Mouse (Mus musculus) cerebellum, adult 9-10 months (tissue): ENCODE results near the gene Dsn1.

Experiments used
- DNase-seq: peaks from one replicate; pipeline ENCODE4 v3.0.0; 2022

Gene Dsn1

DNA sequence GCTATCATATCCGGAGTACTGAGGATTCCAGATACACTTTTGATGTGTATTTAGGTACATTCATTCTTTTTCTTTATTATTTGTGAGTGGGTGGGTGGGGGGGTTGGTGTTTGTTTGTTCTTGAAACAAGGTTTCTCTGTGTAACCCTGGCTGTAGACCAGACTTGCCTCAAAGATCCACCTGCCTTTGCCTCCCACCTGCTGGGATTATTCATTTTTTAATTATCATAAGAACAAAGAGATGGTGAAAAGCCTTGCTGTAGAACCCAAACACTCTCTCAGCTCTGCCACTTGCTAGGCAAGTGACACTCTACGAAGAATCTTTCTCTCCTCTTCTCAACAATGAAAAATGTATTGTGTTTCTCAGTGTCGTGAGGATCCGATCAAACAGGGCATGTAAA is 12.3 kb upstream of the Dsn1 start:
- DNase-seq, result no peak

DNA sequence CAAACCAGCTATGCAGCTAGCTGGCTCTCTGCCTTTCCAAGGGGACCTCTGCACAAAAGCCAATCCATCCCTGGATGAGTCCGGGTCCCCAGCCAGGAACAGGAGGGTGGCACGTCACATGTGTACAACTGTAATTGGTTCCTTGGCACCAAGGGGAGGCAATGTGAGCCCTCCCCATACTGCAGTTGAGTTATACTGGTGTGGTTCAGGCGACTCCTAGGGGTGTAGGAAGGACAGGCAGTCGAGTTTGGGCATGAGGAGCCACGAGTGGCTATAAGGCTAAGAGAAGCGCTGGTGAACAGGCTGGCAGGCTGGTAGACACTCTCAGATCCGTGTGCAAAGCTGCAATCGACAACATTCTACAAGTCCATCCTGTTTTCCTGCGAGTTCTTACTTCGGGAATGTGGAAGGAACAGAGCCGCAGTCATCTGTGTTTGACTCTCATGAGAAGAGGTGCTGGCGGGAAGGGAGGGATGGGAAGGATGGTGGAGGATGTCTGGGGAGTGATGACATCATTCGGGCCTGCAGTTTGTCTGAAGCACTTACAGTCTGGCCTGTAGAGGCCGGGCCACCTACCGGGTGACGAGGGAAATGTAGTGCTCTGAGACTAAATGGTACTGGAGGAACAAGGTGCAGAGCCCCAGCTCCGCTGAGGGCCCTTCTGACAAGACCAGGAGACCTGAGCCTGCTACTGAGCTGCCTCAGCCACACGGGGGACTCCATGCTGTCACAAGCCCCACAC is 9.7 kb upstream of the Dsn1 start:
- DNase-seq, result no peak

DNA sequence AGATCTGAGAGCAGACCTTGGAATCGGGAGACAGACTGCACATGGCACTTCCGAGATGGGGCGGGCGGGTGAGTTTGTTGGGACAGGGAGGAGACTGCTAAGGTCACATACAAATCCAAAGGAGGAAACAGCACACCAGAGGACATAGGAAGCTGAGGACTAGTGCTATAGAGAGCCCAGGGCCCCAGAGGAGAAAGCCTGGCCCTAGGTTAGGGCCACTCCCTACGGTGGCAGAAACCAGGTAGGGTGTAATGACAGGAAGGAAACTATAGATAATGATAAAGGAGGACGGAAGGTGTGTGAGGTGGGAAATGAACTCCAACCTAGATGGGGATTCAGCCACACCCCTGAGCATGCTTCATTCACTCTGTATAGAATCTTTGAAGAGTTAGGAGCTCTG is 5.4 kb upstream of the Dsn1 start:
- DNase-seq, result no peak

DNA sequence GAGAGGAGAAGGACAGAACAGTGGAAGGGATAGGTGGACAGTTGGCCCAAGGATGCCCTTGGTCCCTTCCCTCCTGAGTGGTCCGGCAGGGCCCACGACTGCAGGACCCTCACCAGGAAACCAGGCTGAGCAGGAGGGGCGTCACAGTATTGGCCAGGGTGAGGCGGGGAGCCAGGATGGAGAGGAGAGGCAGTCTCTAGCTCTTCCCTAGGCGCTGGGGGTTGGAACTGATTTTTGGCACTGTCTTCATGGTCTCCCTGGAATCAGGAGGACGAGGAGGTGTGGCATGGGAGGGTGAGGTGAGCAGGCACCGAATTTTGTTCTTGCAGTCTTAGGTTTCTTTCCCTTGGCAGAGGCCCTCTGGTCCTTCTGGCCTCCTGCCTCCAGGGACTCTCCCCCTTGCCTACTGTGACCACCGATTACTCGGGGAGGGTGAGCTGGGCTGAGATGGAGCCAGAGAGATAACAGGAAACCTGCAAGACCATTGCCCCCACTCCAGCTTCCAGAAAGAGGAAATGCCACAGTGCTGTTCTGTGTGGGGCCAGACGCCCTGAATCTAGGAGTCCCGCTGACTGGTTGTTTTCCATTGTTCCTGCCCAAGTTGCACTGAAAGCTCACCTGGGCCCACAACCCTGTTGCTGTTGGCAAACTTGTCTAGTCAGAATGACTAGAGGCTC is 3.8 kb upstream of the Dsn1 start:
- DNase-seq, result no peak

DNA sequence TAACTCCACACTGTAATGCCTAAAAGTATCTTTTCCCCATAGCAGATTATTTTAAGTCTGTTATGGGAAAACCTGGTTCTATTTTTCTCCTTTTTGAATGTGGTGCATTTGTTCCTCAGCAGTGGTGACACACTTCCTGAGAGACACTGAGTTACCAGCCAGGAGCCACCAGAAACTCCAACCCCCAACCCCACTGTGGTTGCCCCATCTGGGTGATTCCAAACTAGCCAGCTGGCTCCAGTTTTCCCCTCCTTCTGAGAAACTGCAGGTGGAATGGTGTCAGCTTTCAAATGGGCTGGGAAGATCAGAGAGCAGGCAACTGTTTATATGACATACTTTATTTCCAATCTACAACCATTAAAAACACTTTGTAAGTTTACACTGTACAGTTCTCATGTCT is 3.2 kb upstream of the Dsn1 start:
- no peak for DNase-seq

DNA sequence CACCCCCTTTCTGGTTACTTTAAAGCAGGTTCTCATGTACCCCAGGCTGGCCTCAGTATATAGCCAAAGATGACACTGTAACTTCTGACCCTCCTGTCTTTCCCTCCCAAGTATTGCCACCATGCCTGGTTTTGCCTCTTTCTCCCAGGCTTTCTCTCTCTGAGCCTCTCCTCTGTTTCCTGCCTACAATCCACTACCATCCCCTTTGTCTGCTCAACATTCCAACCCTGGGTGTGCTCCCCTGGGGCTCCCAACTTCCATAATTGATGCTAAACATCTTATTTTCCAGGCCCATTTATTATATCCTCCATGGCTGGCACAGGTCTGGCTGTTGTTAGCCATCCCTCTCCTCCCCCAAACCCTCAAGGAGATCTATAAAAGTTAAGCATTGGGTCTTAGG is 1.6 kb upstream of the Dsn1 start:
- DNase-seq, result no peak

DNA sequence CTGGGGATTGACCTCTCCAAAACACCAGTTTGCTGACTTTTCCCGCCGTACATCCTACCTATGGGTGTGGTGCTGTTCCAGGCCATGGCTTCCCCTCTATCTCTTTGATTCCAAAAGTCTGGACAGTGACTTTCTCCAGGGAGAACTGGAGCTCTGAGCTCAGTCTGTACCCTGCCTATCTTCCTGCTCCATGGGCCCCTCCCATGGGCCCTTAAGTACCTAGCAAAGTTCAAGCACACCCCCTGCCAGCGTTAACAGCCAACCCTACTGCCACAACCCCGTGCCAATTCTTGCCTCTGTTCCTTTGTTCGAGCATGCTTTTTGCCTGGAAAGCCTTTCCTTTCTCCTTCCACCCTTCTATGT is 261 bp upstream of the Dsn1 start:
- no peak for DNase-seq

DNA sequence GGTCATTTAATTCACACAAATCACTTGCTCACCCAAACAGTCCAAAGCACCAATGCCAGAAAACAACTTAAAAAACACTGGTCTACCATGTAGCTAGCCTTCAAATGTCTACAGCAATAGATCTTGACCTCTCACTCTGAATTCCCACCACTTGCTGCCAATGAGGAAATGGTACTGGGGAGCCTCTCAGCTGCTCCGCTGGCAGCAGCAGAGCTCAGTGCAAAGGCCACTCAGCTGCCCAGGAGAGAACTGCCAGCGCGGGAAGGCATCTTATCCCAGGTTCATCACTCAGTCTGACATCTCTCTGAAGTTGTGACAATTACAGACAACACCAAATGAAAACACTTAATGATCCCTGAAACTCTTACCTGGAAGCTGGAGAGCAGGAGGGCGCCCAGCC is 4.6 kb downstream of the Dsn1 start:
- DNase-seq, result no peak

DNA sequence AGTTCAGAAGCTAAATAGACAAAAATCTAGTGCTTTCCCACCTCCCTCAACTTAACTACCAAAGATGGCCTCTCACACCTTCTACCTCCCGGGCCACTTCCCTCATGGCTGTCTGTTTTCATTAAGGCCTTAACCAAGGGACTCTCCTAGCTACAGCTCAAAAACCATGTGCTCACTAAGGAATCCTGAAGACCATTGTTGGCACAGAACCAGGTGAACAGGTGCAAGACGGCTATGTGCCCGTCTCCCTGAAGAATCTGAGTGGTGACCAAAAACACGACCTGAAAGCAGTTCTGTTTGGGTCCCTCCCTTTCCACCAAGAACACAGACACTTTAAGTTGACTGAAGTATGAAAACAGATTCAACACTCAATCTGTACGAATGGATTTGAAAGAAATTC is 8.7 kb downstream of the Dsn1 start:
- DNase-seq, result peak; percentile 81

DNA sequence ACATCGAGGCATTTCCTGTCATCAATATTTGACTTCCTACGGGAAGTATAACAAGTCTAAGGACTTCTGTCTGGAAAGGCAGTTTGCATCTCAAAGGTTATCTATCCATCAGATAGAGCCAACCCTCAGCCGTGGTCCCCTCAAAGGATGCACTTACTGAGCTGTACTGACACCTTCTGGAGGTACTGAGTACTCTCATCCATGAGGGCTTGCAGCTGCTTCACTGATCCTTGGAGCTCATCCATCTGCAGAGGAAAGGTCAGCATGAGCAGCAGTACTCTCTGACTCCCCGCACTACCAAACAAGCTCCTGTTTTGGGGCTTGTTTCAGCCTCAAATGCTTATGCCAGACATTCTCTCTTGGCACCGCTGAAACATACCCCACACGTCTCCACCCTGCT is 10.4 kb downstream of the Dsn1 start:
- DNase-seq, result peak; percentile 87

DNA sequence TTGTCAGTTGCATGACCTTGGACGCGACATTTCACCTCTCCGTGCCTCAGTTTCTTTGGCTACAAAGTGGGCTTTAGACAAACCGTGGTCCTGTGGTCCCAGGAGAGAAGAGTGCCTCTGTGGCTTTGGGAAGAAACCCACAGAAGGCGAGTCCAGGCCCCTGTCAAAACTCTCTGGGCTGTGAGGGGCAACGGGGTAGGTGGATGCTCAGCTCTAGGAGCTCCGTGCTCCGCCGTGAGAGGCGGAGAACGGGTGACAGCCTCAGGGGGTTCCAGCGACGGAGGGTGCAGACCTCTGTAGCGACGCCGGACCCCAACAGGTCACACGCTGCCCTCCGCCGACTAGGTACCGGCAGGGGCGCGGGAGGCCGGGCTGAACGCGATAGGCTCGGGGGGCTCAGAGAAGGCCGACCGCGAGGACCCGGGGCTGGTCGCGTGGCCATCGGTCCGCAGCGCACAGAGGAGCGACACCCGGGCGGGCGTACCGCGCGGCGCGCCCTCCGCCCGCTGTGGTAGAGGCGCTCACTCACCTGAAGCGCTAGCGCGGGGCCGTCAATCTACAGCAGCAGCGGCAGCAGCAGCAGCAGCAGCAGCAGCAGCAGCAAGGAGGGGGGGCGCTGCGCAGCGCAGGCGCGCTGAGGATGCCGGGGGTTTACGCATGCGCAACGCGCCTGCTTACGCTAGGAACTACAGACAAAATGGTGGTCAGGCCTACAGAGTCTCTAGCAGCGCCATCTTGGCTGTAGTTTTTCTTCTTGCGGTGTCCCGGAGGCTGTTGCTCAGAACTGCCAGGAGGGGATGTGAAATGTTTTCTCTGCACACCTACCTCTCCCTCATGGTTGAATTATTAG is 15.3 kb downstream of the Dsn1 start, which contains the start of gene Ndrg3:
TSS of gene Ndrg3 (minus strand) at position 587 of the 850 bp plus-strand sequence.
- DNase-seq, result peak; percentile 97

DNA sequence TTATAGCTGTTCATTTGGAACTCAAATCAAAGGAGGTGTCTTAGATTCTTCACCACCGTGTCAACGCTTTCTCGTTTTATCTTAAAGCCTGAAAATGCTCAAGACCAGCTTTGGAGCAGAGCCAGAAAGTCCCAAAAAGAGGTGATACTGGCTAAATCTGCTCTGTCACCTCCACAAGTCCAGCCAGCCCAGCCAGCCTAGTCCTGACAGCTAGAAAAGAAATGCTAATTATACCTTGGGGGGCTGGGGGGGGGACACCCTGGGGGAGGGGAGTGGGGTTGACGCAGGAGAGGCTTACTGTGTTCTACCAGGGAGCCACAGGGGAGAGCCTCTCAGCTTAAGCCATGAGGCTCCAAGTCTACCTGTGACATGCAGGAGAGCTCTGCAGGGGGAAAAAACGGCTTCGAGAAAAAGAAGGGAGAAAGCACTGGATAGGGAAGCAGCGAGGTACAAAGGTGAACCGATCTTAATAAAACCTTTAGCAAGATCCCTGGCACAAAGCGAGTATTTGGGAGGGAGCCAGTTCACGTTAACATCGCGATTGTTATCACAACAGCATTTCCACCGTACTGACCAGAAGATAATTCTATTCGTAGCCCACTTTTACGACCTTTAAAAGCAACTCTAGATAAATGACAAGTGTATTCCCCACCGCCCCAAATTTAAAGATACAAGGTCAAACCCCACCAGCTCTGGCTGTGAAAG is 16.1 kb downstream of the Dsn1 start:
- DNase-seq, result peak; percentile 73

DNA sequence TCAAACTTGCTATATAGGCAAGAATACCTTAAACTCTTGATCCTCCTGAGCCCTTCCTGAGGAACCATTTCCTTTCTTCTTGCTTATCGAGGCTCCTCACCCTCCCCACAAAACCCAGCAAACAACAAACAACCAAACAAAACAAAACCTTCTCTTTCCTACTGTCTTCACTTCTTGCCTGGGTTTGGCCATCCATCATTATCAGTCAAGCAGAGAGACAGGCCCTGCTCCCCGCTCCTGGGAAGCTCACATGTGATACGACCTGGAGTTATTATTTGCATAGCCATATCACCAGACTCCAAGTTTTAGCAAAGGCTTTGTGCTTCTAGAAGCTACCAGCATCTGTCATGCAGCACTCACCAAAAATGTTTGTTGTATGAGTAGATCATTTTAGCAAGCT is 19.6 kb downstream of the Dsn1 start:
- DNase-seq, result no peak

DNA sequence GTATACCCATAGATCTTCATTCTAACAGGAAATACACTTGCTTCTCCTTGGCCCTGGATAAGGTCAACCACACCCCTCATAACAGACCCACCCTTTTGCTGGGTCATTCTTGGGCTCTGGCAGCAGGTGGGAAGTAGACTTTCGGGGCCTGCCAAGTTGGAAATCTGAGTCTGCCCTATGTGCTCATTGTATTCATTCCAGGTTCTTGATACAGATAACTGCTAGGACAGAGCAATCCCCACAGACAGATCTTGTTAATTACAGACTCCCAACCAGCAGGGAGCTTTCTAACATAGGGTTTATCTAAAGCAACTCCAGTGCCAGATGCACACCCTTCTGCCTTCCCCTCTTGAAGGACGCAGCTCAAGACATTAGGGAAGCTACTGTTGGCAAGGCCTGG is 24.1 kb downstream of the Dsn1 start:
- peak; percentile 76 for DNase-seq

DNA sequence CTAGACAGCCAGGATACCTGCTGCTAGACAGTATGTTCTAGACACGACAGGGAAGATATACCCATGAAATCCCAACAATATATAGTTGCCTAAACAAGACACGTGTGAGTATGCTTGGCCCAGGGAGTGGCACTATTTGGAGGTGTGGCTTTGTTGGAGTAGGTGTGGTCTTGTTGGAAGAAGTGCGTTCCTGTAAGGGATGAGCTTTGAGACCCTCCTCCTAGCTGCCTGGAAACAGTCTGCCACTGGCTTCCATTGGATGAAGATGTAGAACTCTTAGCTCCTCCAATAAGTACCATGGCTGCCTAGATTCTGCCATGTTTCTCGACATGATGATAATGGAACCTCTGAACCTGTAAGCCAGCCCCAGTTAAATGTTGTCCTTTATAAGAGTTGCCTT is 25.7 kb downstream of the Dsn1 start:
- no peak for DNase-seq

DNA sequence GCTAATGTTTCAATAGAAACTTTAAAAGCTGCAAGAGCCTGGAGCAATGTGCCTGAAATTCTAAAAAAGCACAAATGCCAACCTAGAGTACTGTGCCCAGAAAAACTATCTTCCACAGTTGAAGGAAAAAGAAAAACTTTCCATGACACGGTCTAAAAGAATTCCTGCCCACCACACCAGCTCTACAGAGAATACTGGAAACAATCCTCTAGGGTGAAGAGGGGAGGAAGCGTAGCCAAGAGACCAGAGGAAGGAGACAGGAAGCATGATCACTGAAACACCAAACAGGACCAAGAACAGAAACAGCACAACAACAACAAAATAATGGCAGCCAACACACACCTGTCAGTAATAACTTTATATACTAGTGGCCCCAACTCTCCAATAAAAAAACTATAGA is 26.9 kb downstream of the Dsn1 start:
- DNase-seq, result no peak

DNA sequence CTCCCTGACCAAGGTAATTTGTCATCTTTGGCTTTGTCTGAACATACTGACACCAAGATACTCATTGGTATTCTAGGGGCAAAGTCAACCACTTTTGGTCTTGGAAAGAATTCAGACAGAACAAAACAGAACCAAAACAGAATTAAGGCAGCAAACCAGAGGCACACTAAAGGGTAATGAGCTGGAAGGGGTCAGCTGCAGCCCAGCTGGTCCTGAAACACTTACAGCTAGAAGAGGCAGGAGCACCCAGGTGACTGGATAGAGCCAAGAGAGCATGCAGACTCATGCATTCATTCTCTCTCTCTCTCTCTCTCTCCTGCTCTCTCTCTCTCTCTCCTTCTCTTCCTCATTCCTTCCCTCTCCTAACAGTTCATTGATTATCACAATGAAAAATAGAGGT is 30.2 kb downstream of the Dsn1 start:
- DNase-seq, result no peak

DNA sequence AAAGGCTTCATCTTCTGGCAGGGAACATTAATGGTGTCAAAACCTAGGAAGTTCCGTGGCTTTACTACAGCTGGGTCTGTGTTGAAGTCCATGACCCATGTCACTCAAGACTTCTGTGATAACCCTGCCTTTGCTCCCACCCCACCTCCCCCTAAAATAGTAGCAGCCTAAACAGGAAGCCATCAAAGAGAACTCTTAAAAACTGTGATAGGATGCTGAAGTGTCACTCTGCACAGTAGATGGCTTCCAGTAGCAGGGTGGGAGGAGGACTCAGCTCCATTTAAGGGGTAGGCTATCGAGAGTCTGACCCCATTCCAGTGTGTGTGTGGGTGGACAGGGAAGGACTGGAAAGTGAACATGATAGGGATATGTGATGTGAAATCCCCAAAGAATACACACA is 32.0 kb downstream of the Dsn1 start:
- DNase-seq, result no peak

DNA sequence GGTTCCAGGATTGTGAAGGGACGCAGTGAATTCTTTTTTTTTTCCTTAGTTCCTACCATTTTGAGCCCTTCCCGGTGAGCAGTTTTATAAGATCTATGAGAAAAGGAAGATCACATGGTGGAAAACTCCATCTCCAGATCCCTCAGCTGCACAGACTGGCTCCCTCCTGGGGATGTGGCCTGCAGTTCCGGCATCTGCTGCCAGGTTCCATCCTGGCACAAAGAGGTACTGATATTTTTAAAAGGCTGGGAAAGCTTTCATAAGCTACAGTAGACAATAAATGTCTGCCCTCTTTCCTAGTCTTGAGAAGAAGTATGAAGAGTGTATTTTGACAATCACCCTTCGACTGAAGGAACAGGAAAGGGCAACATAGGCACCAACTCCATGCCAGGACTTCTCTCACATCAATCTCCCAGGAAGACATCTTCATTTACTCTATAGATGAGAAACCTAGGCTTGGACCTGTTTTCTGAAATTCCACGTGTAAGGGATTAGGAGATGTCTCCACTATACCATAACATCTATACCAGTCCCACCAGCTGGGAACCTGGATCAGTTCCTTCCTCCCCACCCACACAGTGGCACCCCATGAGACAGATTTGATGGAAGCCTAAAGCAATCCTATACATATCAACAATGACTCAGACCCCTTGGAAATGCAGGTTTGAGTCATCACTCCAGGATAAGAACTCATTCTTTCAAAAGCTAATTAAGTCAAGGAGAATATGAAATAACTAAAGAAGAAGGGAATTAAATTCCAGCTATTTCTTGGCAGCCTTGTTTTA is 33.4 kb downstream of the Dsn1 start:
- DNase-seq, result peak; percentile 85

DNA sequence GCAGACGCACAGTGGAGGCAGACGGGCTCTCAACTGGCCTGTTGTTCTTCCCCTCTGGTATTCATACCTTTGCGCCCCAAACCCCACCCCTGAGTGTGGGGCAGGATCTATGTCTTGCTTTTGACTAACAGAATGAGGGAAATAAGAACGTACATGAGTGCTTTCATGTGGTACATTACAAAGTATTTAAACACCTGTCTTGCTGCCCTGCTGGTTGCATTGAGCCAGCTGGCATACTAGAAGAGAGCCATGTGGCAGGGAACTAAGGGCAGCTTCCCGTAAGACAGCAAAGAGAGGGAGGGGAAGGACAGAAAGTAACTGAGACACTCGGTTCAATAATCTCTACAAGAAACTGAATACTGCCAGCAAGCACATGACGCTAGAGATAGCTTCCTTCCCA is 36.7 kb downstream of the Dsn1 start:
- no peak for DNase-seq

DNA sequence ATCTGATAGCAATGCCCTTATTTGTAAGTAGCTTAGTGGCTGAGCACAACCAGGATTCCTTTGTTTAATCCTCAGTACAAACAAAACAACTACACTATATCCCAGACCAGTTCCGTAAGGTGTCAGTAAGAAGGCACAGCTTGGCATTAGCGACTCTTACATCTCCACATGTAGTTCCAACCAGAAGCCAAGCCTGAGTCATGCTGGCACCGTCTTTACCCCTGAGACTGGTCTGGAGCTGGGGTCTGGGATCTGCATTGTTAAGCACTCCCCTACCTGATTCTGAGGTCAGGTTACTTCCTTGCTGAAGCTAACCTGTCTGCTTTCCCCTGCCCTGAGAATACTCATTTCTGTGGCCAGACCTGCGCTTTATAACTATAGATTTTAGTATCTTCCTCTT is 38.5 kb downstream of the Dsn1 start:
- DNase-seq, result no peak

DNA sequence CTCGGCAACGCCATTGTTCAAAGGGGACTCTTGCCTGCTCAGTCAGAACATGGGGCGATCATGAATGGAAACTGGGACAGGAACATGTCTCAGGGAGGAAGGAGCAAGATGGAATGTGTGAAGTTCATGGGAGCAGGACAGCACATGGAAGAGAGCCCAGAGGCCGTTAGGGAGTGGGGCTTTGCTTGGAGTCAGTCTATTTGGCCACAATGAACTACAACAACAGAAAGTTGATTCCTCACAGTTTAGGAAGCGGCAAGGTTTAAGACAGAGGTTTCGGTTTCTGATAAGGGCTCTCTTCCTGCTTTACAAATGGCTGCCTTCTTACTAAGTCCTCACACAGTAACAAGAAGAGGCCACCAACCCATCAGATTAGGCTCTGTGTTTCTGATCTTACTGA is 39.6 kb downstream of the Dsn1 start:
- no peak for DNase-seq

DNA sequence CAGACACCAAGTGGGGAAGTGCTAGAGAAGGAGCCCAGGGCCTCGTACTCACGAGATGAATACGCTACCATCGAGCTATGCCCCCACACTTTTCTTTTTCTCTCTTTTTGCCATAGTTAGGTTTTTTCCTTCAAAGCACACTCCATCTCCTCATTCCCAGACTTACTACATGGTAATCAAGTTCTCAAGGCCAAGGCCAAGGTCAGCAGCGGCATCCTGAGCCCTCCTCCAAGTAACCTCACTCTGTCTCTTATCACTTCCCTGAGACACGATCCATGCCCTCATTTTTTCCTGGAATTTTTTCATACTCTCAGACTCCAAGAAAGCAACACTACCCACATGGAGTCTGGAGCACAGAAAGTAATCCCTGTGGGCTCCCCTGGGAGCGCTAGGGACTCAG is 43.1 kb downstream of the Dsn1 start:
- no peak for DNase-seq
